Mouse (Mus musculus) limb, embryonic 10.5 days (tissue): Measurements from ENCODE around the gene Samd8. TPM values are rescaled to one million over a fixed set of nuclear protein-coding genes. Genes with fewer than 3 reads are reported as not detected.
A peak's percentile ranks its signal among the peaks of the same experiment; 100 is the strongest.

ENCODE experiments used
- DNase-seq: peaks from one replicate; pipeline ENCODE4 v3.0.0-alpha.2; 2017; ENCODE audit warnings: low spot score
- H3K27ac ChIP-seq: fragments of 300-500 bp; sonication (generic); 2 replicates; pipeline ENCODE4 v1.5.1; 2016; ENCODE audit warnings: mild to moderate bottlenecking
- H3K27me3 ChIP-seq: fragments of 300-500 bp; sonication (generic); 2 replicates; pipeline ENCODE4 v1.6.1; 2016; ENCODE audit warnings: low read depth, mild to moderate bottlenecking; ENCODE audit not compliant: poor library complexity, severe bottlenecking
- H3K36me3 ChIP-seq: fragments of 300-500 bp; sonication (generic); 2 replicates; pipeline ENCODE4 v1.6.1; 2016; ENCODE audit warnings: mild to moderate bottlenecking, moderate library complexity
- H3K4me1 ChIP-seq: fragments of 300-500 bp; sonication (generic); 2 replicates; pipeline ENCODE4 v1.6.1; 2016
- H3K4me3 ChIP-seq: fragments of 300-500 bp; sonication (generic); 2 replicates; pipeline ENCODE4 v1.5.1; 2016; ENCODE audit warnings: mild to moderate bottlenecking, moderate library complexity
- H3K9me3 ChIP-seq: fragments of 300-500 bp; sonication (generic); replicated peaks from 2 replicates; pipeline ENCODE4 v1.6.1; 2016; ENCODE audit warnings: mild to moderate bottlenecking
- WGBS: fragments of 180-500 bp; shearing (Covaris S2); methylation state at CpG from one replicate; pipeline ENCODE4 v1.1.7; 2016; 5-methylcytosine and 5-hydroxymethylcytosine counted together
- polyA plus RNA-seq: library from polyadenylated mRNA; unstranded; fragments of >200 nt; fragmentation: Nextera tagmentation; extraction: Ambion mirVana; gene quantifications from 2 replicates; pipeline ENCODE4 v1.2.1, GENCODE M21; 2016

Gene Samd8
- polyA plus RNA-seq, 1 experiment from 2014 or later = 11.7 TPM

DNA sequence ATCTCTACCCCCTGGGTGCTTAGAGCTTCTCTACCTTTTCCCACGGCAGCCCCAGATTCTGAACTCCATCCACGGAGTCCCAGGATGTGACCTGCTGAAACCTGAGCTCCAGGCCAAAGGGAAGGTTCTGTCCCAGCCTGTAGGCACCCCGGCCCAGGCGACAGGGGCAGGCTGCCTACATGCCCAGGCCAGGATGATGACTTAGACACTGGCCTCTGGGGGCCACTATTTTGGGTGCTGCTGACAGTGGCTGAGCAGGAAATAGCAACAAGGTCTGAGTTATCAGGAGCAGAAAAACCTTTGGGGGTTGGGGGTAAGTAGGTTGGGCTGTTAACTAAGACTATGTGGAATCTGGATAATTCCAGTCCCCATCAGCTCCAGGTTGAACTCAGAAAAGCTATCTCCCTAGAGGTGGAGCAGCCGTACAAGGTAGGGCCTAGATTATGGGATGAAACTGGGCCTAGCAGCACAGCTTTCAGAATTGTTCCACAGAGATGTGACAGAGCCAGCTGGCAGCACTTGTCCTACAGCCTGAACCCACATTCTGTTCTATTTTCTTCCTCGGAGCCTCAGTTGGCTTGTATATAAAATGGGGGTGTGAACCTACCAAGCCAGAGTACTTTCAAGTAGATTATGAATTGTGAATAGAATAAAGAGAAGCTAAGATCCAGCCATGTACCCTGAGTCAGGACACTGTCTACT, 21.1 kb upstream of the Samd8 start:
- Histone ChIP-seq H3K27me3 (no peaks in the 10 kb centered on the region), H3K4me1 (no peaks in the 10 kb centered on the region), H3K4me3 (no peak overlapping the region), H3K9me3 (no peaks in the 10 kb centered on the region), H3K27ac (0 out of 2 replicates have a peak overlapping the region, but pooled peaks have one; percentile 2), H3K36me3 (no peaks in the 10 kb centered on the region)
- WGBS = 77% methylated on average over 6 of the region's 6 CpGs
- no peak for DNase-seq

- H3K36me3 ChIP-seq = no peaks in the 10 kb centered on the region
- H3K4me1 ChIP-seq = no peaks in the 10 kb centered on the region
- H3K9me3 ChIP-seq = no peaks in the 10 kb centered on the region
- no peak overlapping the region for H3K27ac ChIP-seq
- WGBS = 91% methylated on average over 4 of the region's 4 CpGs
- no peak for DNase-seq
- no peak overlapping the region for H3K4me3 ChIP-seq
- no peaks in the 10 kb centered on the region for H3K27me3 ChIP-seq
These were observed 20.4 kb upstream of the Samd8 start for GRCm38 (mm10) chr14:21729936-21730335.

DNA sequence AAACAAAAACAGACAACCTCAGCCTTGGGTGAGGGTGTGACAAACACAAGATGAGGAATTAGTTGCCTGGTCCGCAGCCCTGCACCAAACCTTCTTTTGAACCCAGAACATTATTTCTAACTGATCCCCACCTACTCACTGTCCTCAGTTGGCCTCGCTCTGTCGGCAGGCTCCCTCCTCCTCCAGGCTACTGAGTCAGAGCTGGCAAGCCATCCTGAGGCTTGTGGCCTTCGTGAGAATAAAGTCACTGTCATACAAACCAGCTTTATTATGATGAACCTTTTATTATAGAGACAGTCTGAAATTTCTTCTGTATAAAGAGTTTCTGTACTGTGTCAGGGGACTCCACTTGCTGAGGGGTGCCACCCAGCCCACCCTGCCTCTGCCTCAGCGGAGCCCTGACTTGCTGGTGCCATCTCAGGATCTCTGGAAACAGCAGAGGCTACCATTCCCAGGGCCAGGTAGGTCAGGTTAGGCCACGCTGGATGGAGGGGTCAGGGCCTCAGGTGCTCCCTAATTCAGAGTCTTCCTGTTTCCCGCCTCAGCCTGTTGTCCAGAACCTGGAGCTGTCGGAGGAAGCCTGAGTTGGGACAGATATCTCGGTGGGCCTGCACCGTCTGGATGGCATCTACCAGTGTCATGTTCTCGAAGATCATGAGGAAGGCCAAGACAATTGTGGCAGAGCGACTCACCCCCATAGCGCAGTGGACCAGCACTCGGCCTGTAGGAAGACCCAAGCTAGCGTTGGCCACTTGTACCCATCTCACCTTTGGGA, 17.0 kb upstream of the Samd8 start:
- H3K36me3 ChIP-seq = no peaks in the 10 kb centered on the region
- no peak overlapping the region for H3K4me3 ChIP-seq
- WGBS = 91% methylated on average over 15 of the region's 15 CpGs
- H3K9me3 ChIP-seq = no peaks in the 10 kb centered on the region
- DNase-seq = no peak
- no peak overlapping the region for H3K27ac ChIP-seq
- no peaks in the 10 kb centered on the region for H3K4me1 ChIP-seq
- H3K27me3 ChIP-seq = no peaks in the 10 kb centered on the region

GRCm38 (mm10) chr14:21740345-21740744, 10.0 kb upstream of the Samd8 start:
- DNase-seq = peak; percentile 28
- WGBS = 94% methylated on average over 7 of the region's 7 CpGs
- Histone ChIP-seq H3K27me3 (no peaks in the 10 kb centered on the region), H3K27ac (peak overlapping the region; percentile 38; the same call in 1 of the 2 replicates), H3K4me3 (no peak overlapping the region), H3K36me3 (no peaks in the 10 kb centered on the region), H3K9me3 (no peaks in the 10 kb centered on the region), H3K4me1 (peaks cover 19% of the 10 kb centered on the region)

- no peaks in the 10 kb centered on the region for H3K27me3 ChIP-seq
- no peaks in the 10 kb centered on the region for H3K36me3 ChIP-seq
- WGBS = 93% methylated on average over 3 of the region's 3 CpGs
- peak overlapping the region; percentile 51; the same call in 1 of the 2 replicates for H3K27ac ChIP-seq
- no peaks in the 10 kb centered on the region for H3K9me3 ChIP-seq
- peaks cover 19% of the 10 kb centered on the region for H3K4me1 ChIP-seq
- DNase-seq = no peak
- no peak overlapping the region for H3K4me3 ChIP-seq
These were observed 9.0 kb upstream of the Samd8 start for GRCm38 (mm10) chr14:21741314-21741713.

DNA sequence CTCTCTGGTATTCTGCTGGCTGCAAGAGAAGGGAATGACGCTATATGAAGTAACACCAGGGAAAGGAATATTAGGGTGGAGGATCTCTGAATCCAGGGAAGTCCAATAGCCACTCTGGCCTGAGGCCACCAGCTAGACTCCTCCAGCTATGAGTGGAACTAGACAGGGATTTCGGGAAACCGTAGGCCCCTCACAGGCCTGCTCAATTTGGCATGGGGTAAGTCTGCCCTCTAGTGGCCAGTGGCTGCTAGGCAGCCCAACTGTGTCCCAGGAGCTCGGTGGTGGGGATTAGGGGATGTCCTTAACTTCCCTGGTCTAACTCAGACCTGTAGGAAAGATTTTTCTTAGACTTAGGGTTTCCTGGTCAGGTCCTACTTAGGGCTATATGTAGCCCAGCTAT, 8.5 kb upstream of the Samd8 start:
- no peaks in the 10 kb centered on the region for H3K9me3 ChIP-seq
- H3K36me3 ChIP-seq = no peaks in the 10 kb centered on the region
- H3K27me3 ChIP-seq = no peaks in the 10 kb centered on the region
- H3K4me3 ChIP-seq = no peak overlapping the region
- H3K4me1 ChIP-seq = peaks cover 21% of the 10 kb centered on the region
- WGBS = 11% methylated on average over 4 of the region's 4 CpGs
- DNase-seq = peak; percentile 93
- H3K27ac ChIP-seq = peak overlapping the region; percentile 51

GRCm38 (mm10) chr14:21742441-21742840, 7.9 kb upstream of the Samd8 start:
- WGBS = 94% methylated on average over 4 of the region's 4 CpGs
- H3K4me3 ChIP-seq = no peak overlapping the region
- no peak overlapping the region; the same call in 1 of the 2 replicates for H3K27ac ChIP-seq
- no peaks in the 10 kb centered on the region for H3K27me3 ChIP-seq
- DNase-seq = no peak
- no peaks in the 10 kb centered on the region for H3K36me3 ChIP-seq
- H3K9me3 ChIP-seq = no peaks in the 10 kb centered on the region
- H3K4me1 ChIP-seq = peaks cover 26% of the 10 kb centered on the region

GRCm38 (mm10) chr14:21744169-21744568, 6.2 kb upstream of the Samd8 start:
- H3K9me3 ChIP-seq = no peaks in the 10 kb centered on the region
- H3K4me3 ChIP-seq = no peak overlapping the region
- peak overlapping the region; percentile 42; the same call in 1 of the 2 replicates for H3K27ac ChIP-seq
- H3K4me1 ChIP-seq = peaks cover 32% of the 10 kb centered on the region
- no peak for DNase-seq
- H3K36me3 ChIP-seq = no peaks in the 10 kb centered on the region
- no peaks in the 10 kb centered on the region for H3K27me3 ChIP-seq
- 86% methylated on average over 1 of the region's 1 CpGs for WGBS

DNA sequence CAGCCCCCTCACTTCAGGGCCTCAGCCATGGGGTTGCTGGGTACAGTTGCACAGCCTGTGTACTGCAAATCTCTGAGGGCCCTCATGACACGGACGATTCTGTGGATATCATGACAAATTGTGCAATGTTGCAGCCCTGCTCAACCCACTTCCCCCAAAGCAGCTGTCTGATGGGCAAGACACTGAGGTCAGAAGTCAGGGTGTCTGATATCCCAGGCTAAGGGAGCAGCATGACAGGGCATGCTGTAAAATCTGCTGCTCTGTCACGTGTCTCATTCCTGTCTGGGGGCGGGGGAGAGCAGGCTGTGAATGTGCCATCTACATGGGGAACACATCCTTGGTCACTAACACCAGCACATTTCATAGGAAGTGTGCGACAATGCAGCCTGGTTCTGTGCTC, 5.2 kb upstream of the Samd8 start:
- Histone ChIP-seq H3K4me1 (peaks cover 35% of the 10 kb centered on the region), H3K27ac (peak overlapping the region; percentile 30), H3K4me3 (no peak overlapping the region), H3K36me3 (no peaks in the 10 kb centered on the region), H3K27me3 (no peaks in the 10 kb centered on the region), H3K9me3 (no peaks in the 10 kb centered on the region)
- WGBS = 73% methylated on average over 5 of the region's 5 CpGs
- DNase-seq = no peak

DNA sequence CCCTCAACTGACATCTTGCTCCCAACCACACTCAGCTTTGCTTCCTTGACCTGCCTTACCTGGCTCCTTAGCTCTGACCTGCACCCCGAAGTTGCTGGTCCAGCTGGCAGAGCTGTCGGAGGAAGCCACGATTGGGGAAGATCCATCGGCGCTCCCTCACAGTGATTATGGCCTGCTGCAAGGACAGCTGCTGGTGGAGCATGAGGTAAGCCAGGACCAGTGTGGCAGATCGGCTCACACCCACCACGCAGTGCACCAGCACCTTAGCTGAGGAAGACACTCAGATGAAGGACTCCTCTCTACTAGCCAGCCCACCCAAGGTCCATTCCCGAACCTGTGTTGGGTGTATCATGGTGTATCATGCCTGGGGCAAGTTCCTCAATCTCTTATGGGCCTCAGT, 4.1 kb upstream of the Samd8 start:
- Histone ChIP-seq H3K27ac (no peak overlapping the region), H3K27me3 (no peaks in the 10 kb centered on the region), H3K36me3 (no peaks in the 10 kb centered on the region), H3K9me3 (no peaks in the 10 kb centered on the region), H3K4me3 (no peak overlapping the region), H3K4me1 (peaks cover 39% of the 10 kb centered on the region)
- no peak for DNase-seq
- WGBS = 90% methylated on average over 8 of the region's 8 CpGs

- Histone ChIP-seq H3K36me3 (no peaks in the 10 kb centered on the region), H3K4me3 (no peak overlapping the region), H3K27me3 (no peaks in the 10 kb centered on the region), H3K27ac (no peak overlapping the region), H3K9me3 (no peaks in the 10 kb centered on the region), H3K4me1 (peaks cover 39% of the 10 kb centered on the region)
- no peak for DNase-seq
- WGBS = 86% methylated on average over 2 of the region's 2 CpGs
These were observed 3.5 kb upstream of the Samd8 start for GRCm38 (mm10) chr14:21746846-21747245.

GRCm38 (mm10) chr14:21747436-21748141, 2.7 kb upstream of the Samd8 start:
- no peak for DNase-seq
- Histone ChIP-seq H3K36me3 (no peaks in the 10 kb centered on the region), H3K27me3 (no peaks in the 10 kb centered on the region), H3K4me3 (no peak overlapping the region), H3K9me3 (no peaks in the 10 kb centered on the region), H3K4me1 (peaks cover 41% of the 10 kb centered on the region), H3K27ac (no peak overlapping the region)
- WGBS = 75% methylated on average over 14 of the region's 14 CpGs
